Mouse (Mus musculus) hindbrain, embryonic 15.5 days (tissue): ENCODE results near the gene Slc25a21. TPM values are rescaled to one million over a fixed set of nuclear protein-coding genes. Genes with fewer than 3 reads are reported as not detected.

Experiments used
- ATAC-seq: fragments of 200-750 bp; cut with Nextera tagmentation; 2 replicates; pipeline ENCODE4 v1.8.0; 2017; ENCODE audit warnings: low read depth, moderate number of reproducible peaks, moderate TSS enrichment; ENCODE audit not compliant: low FRiP score
- H3K27ac ChIP-seq: fragments of 300-500 bp; sonication (generic); replicated peaks from 2 replicates; pipeline ENCODE4 v1.5.1; 2015; ENCODE audit warnings: mild to moderate bottlenecking, inconsistent platforms
- H3K27me3 ChIP-seq: fragments of 300-500 bp; sonication (generic); 2 replicates; pipeline ENCODE4 v1.6.1; 2015; ENCODE audit warnings: control low read depth, inconsistent platforms
- H3K36me3 ChIP-seq: fragments of 300-500 bp; sonication (generic); 2 replicates; pipeline ENCODE4 v1.6.1; 2015; ENCODE audit warnings: control low read depth, inconsistent platforms
- H3K4me1 ChIP-seq: fragments of 300-500 bp; sonication (generic); replicated peaks from 2 replicates; pipeline ENCODE4 v1.6.1; 2015; ENCODE audit warnings: control low read depth, inconsistent platforms
- H3K4me2 ChIP-seq: fragments of 300-500 bp; sonication (generic); 2 replicates; pipeline ENCODE4 v1.6.1; 2015; ENCODE audit warnings: moderate library complexity, mild to moderate bottlenecking, inconsistent platforms
- H3K4me3 ChIP-seq: fragments of 300-500 bp; sonication (generic); 2 replicates; pipeline ENCODE4 v1.5.1; 2015; ENCODE audit warnings: mild to moderate bottlenecking, inconsistent platforms
- H3K9ac ChIP-seq: fragments of 300-500 bp; sonication (generic); 2 replicates; pipeline ENCODE4 v1.6.1; 2015; ENCODE audit warnings: inconsistent platforms
- H3K9me3 ChIP-seq: fragments of 300-500 bp; sonication (generic); 2 replicates; pipeline ENCODE4 v1.6.1; 2016; ENCODE audit warnings: control low read depth, inconsistent platforms
- WGBS: fragments of 180-500 bp; shearing (Covaris S2); methylation state at CpG from one replicate; pipeline ENCODE4 v1.1.7; 2015; 5-methylcytosine and 5-hydroxymethylcytosine counted together
- polyA plus RNA-seq: library from polyadenylated mRNA; unstranded; fragments of >200 nt; fragmentation: Nextera tagmentation; extraction: Ambion mirVana; gene quantifications from 2 replicates; pipeline ENCODE4 v1.2.1, GENCODE M21; 2015

The Slc25a21 gene
- polyA plus RNA-seq, 1 experiment from 2014 or later: 0.10 TPM

DNA sequence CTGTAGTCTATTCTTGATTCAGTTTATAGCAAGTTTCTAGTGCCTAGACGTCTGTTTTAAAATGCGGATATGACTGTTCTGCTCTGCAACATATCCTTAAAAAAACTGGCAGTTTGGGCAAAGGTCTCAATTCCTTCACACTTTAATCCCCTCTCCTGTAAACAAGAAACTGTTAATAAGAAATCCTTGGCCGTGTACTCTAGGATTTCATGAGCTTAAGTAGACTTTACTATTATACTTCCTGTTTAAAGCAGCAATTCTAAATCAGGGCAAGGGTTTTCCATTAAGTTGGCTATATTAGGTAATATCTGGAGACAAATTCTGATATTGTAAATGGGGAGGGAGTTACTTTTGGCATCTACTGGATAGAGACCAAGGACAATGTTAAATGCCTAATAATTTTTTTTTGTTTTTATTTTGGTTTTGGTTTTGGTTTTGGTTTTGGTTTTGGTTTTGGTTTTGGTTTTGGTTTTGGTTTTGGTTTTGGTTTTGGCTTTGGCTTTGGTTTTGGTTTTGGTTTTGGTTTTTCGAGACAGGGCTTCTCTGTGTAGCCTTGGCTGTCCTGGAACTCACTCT lies 7.1 kb upstream of the Slc25a21 start:
- Histone ChIP-seq H3K4me2 (no peak overlapping the region), H3K27me3 (no peaks in the 10 kb centered on the region), H3K27ac (no peak overlapping the region), H3K4me1 (no peaks in the 10 kb centered on the region), H3K36me3 (no peaks in the 10 kb centered on the region), H3K9ac (no peak overlapping the region), H3K4me3 (no peak overlapping the region), H3K9me3 (no peaks in the 10 kb centered on the region)
- ATAC-seq: no peak
- WGBS: 88% methylated on average over 4 of the region's 4 CpGs

DNA sequence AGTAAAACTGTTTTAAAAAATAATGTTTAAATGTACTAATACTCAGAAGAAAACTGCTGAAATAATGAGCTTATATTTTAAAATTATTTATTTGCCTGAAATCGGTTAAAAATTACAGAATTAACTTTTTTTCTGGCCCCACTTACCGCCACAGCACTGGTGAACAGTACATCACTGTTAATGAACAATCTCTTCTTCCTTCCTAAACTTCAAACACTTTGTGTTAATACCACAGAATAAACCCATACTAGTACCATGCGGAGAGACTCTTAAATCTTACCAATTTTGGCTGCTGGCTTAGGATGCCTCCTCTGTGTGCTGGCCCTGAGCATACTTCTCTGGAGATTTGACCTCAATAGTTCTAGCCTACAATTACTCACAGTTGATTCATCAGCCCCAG lies 4.6 kb upstream of the Slc25a21 start:
- peaks cover 3% of the 10 kb centered on the region for H3K4me1 ChIP-seq
- H3K4me3 ChIP-seq: no peak overlapping the region
- no peak overlapping the region for H3K9ac ChIP-seq
- 96% methylated on average over 3 of the region's 3 CpGs for WGBS
- peaks cover 11% of the 10 kb centered on the region; the same call in 1 of the 2 replicates for H3K27me3 ChIP-seq
- no peak overlapping the region for H3K4me2 ChIP-seq
- no peak for ATAC-seq
- H3K9me3 ChIP-seq: no peaks in the 10 kb centered on the region
- H3K27ac ChIP-seq: no peak overlapping the region
- H3K36me3 ChIP-seq: no peaks in the 10 kb centered on the region

DNA sequence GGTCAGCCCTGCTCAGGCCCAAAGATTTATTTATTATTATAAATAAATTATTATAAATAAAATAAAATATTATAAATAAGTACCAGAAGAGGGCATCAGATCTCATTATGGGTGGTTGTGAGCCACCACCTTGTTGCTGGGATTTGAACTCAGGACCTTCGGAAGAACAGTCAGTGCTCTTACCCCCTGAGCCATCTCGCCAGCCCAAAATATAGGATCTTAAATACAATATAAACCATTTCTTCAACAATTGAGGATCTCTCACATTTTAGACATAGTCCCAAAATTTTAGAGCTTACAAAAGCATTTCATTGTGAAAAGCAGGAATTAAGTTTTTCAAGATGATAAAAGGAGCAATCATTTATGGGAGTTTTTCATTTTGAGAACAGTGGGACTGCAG lies 2.2 kb upstream of the Slc25a21 start:
- WGBS: 96% methylated on average over 2 of the region's 2 CpGs
- H3K9me3 ChIP-seq: no peaks in the 10 kb centered on the region
- H3K36me3 ChIP-seq: no peaks in the 10 kb centered on the region
- peaks cover 16% of the 10 kb centered on the region; the same call in 1 of the 2 replicates for H3K27me3 ChIP-seq
- no peak for ATAC-seq
- H3K9ac ChIP-seq: no peak overlapping the region
- H3K4me1 ChIP-seq: peaks cover 10% of the 10 kb centered on the region
- no peak overlapping the region for H3K4me2 ChIP-seq
- no peak overlapping the region for H3K27ac ChIP-seq
- no peak overlapping the region for H3K4me3 ChIP-seq

DNA sequence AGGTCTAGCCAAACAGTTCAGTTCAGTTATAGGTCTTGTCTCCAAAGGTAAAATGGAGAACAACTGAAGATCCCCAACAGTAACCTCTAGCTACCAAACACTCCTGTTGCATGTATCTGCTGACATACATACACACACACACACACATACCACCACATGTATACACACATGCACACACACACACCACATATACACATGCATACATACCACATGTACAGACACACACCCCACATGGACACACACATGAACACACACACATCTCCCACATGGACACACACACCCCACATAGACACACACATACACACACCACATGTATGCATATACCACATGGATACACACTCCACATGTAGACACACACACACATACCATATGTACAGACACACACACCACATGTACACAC lies 997 bp upstream of the Slc25a21 start:
- Histone ChIP-seq H3K9ac (no peak overlapping the region), H3K27ac (no peak overlapping the region), H3K4me2 (no peak overlapping the region), H3K9me3 (no peaks in the 10 kb centered on the region), H3K27me3 (peaks cover 16% of the 10 kb centered on the region; the same call in 1 of the 2 replicates), H3K36me3 (no peaks in the 10 kb centered on the region), H3K4me3 (no peak overlapping the region), H3K4me1 (peaks cover 10% of the 10 kb centered on the region)
- no peak for ATAC-seq

DNA sequence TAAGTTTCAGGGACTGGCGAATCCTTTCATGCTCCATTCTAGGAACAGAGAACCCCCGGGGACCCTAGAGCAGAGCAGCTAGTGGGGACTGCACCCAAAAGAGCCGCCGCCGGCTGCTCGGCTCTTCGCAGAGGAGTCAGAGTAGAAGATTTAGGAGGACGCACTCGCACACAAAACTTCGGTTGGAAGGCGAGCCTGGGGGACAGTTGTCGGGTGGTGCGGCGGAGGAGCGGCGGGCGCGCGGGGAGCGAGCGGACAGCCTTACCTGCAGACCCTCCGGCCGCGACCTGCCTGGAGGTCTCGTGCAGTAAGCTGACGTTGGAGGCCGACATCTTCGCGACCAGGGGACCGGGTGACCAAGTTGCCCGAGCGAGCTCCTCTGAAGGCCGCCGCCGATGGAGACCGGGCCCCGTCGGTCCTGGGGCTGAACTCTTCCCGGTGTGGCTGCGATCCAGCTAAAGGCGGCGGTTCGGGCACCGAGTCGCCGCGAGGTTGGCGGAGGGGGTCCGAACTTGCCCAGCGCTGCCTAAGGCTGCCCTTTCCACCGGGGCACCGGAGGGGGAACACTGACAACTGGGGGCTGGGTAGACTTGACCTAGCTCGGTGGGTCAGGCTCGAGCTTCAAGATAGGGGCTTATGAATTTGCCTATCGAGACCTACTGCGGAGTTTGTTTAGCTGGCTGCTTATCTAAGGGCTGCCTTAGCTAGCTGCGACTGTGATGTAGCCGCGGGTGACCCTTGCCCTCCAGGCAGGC lies 487 bp downstream of the Slc25a21 start:
- ATAC-seq: peak; percentile 34; the same call in 1 of the 2 replicates
- under 1% methylated on average over 59 of the region's 59 CpGs for WGBS

DNA sequence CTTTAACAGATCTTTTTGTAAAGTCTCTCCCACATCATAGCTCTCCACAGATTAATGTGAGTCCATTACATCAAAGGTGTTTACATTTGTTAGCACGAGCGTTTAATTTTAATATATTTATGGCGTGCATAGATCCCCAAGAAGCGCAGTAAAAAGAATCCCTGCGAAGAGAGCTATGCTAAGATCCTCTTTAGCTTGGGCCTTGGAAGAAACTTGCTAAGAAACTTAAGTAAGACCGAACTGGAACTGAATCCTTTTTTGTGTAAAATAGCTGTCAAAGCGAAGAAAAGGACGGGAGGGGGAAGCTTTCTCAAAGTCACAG lies 1.0 kb downstream of the Slc25a21 start:
- peaks cover 10% of the 10 kb centered on the region for H3K4me1 ChIP-seq
- peaks cover 16% of the 10 kb centered on the region; the same call in 1 of the 2 replicates for H3K27me3 ChIP-seq
- H3K9ac ChIP-seq: no peak overlapping the region; the same call in 1 of the 2 replicates
- H3K36me3 ChIP-seq: no peaks in the 10 kb centered on the region
- peak overlapping the region; percentile 82 for H3K4me2 ChIP-seq
- H3K9me3 ChIP-seq: no peaks in the 10 kb centered on the region
- no peak for ATAC-seq
- no peak overlapping the region for H3K27ac ChIP-seq
- WGBS: 8% methylated on average over 8 of the region's 8 CpGs
- peak overlapping the region; percentile 42 for H3K4me3 ChIP-seq

More for the DNA sequence above, 487 bp downstream of the Slc25a21 start:
- Histone ChIP-seq H3K27me3 (peaks cover 16% of the 10 kb centered on the region; the same call in 1 of the 2 replicates), H3K4me3 (peak overlapping the region; percentile 42), H3K36me3 (no peaks in the 10 kb centered on the region), H3K4me2 (peak overlapping the region; percentile 82), H3K9ac (peak overlapping the region; percentile 21), H3K27ac (no peak overlapping the region), H3K9me3 (no peaks in the 10 kb centered on the region), H3K4me1 (peaks cover 10% of the 10 kb centered on the region)

DNA sequence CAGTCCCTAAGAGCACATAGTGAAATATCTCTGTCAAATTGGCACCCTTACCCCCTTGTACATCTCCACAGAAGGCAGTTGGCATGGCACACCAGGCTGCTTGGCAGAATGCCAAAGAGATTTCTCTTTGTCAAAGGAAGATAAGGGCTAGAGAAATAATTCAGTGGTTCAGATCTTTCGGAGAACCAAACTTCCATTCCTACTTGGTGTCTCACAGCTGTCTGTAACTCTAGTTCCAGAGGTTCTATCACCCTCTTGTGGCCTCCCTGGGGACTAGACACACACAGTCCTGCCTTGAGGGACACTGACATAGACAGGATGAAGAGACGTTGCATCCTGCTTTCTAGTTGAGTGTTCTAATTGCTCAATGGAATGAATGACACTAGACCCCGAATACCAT lies 2.7 kb downstream of the Slc25a21 start:
- H3K4me2 ChIP-seq: no peak overlapping the region
- ATAC-seq: no peak
- H3K27me3 ChIP-seq: peaks cover 16% of the 10 kb centered on the region; the same call in 1 of the 2 replicates
- no peak overlapping the region for H3K9ac ChIP-seq
- peaks cover 10% of the 10 kb centered on the region for H3K4me1 ChIP-seq
- WGBS: 24% methylated on average over 3 of the region's 3 CpGs
- no peak overlapping the region for H3K4me3 ChIP-seq
- no peaks in the 10 kb centered on the region for H3K36me3 ChIP-seq
- H3K27ac ChIP-seq: no peak overlapping the region
- H3K9me3 ChIP-seq: no peaks in the 10 kb centered on the region

DNA sequence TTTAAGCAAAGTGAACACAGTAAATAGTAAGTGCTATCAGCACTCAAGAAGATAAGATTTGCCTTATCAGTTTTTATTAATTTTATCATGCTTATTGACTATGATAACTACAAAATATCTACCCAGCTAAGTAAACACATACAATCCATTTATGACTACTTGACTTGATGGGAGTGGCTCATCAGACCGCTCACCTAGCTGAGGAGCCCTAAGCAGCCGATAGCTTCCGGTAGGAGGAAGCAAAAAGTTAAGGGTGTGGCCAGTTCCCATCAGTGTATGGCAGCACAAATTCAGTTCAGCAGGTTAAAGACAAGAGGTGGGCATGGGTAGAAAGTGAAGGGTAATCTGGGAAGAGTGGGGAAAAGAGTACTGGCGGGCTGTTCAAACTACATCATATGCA lies 10.2 kb downstream of the Slc25a21 start:
- 85% methylated on average over 4 of the region's 4 CpGs for whole genome bisulfite sequencing
- no peak overlapping the region for H3K9ac ChIP-seq
- H3K36me3 ChIP-seq: no peaks in the 10 kb centered on the region
- H3K27ac ChIP-seq: no peak overlapping the region
- H3K4me1 ChIP-seq: no peaks in the 10 kb centered on the region
- H3K27me3 ChIP-seq: peaks cover 4% of the 10 kb centered on the region; the same call in 1 of the 2 replicates
- no peak overlapping the region for H3K4me3 ChIP-seq
- no peak for ATAC-seq
- no peaks in the 10 kb centered on the region for H3K9me3 ChIP-seq
- H3K4me2 ChIP-seq: no peak overlapping the region

DNA sequence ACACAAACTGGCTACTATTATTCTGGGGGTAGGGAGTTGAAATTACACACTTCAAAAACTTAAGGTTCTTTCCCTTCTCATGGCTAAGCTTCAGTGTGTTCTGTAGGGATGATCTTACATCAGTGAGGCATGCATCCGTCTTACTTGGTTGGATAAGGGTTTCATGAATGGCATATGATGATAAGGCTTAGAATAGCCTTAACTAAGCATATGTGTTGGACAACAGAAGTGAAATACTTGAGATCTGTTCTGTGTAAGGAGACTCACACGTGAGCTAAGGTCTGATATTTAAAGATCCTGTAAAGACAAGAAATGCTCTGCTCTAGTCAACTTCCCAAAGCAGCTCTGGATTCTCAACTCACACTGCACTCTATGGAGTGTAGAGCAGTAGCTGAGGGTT lies 11.1 kb downstream of the Slc25a21 start:
- no peak overlapping the region for H3K4me2 ChIP-seq
- 76% methylated on average over 2 of the region's 2 CpGs for WGBS
- H3K9me3 ChIP-seq: no peaks in the 10 kb centered on the region
- peaks cover 4% of the 10 kb centered on the region; the same call in 1 of the 2 replicates for H3K27me3 ChIP-seq
- ATAC-seq: no peak
- H3K27ac ChIP-seq: no peak overlapping the region
- no peak overlapping the region for H3K9ac ChIP-seq
- H3K4me3 ChIP-seq: no peak overlapping the region
- no peaks in the 10 kb centered on the region for H3K4me1 ChIP-seq
- H3K36me3 ChIP-seq: no peaks in the 10 kb centered on the region

DNA sequence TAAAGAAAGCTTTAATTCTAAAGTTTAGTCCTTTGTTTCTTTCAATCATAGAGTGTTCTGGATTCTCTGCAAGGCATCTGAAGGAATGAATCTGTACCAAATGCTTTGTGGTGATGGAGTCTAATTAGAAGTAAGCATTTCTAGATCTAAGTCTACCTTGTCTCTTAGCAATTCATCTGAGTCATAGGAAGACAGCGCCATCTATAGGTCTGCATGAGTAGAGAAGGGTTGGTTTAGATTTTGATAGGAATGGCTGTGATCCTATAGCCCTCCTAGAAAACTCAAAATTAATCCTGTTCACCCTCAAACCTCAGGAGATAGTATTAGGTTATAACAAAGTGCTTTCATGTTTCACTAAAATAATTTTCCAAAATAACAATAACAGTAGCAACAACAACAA lies 11.8 kb downstream of the Slc25a21 start:
- peaks cover 4% of the 10 kb centered on the region; the same call in 1 of the 2 replicates for H3K27me3 ChIP-seq
- no peaks in the 10 kb centered on the region for H3K4me1 ChIP-seq
- no peak overlapping the region for H3K4me2 ChIP-seq
- 0% methylated on average over 1 of the region's 1 CpGs for WGBS
- no peak overlapping the region for H3K4me3 ChIP-seq
- no peaks in the 10 kb centered on the region for H3K9me3 ChIP-seq
- no peak overlapping the region for H3K9ac ChIP-seq
- H3K27ac ChIP-seq: no peak overlapping the region
- no peaks in the 10 kb centered on the region for H3K36me3 ChIP-seq
- ATAC-seq: no peak

DNA sequence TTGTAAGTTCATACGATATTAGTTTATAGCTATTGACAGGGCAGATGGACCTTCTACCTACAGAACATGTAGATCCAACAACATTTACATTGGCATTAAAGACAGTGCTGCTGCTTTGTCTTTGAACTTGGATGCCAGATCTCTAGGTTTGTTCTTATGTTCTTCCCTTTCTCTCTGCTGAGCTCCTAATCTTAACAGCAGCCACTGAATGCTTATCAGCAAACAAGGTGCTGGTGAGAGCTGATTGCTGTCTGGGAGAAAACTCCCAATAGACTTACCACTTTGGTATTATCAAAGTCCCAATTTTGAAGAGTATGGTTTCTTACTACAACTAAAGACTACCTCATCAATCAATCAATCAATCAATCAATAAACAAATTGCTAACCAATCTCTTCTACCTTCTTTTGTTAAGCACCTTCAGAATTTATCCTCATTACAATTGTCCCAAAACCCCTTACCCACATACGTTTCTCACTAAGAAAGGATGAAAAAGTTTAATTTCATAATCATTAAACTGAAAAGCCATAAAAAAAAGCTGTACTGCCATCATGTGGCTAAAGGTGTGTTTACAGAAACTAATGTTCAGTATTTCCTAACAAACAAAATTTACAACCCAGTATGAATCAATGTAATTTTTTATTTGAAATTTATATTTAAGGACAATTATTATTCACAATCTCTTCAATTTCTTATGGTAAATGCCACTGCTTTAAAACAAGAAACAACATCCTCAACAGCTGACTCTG lies 12.7 kb downstream of the Slc25a21 start:
- Histone ChIP-seq H3K4me3 (no peak overlapping the region), H3K9me3 (no peaks in the 10 kb centered on the region), H3K36me3 (no peaks in the 10 kb centered on the region), H3K27me3 (peaks cover 4% of the 10 kb centered on the region; the same call in 1 of the 2 replicates), H3K4me2 (no peak overlapping the region), H3K4me1 (peaks cover 4% of the 10 kb centered on the region; the same call in 1 of the 2 replicates), H3K27ac (no peak overlapping the region), H3K9ac (no peak overlapping the region)
- ATAC-seq: no peak
- 54% methylated on average over 2 of the region's 2 CpGs for WGBS
